Mouse (Mus musculus) heart, postnatal 0 days (tissue): Measurements from ENCODE around the gene Ccdc103. TPM values are rescaled to one million over a fixed set of nuclear protein-coding genes. Genes with fewer than 3 reads are reported as not detected.

Experiments used
- ATAC-seq: fragments of 200-750 bp; cut with Nextera tagmentation; 2 replicates; pipeline ENCODE4 v1.8.0; 2017; ENCODE audit warnings: low read depth, moderate number of reproducible peaks, moderate library complexity; ENCODE audit not compliant: insufficient read depth
- DNase-seq: peaks from one replicate; pipeline ENCODE4 v3.0.0-alpha.2; 2016; ENCODE audit warnings: low spot score
- H3K27ac ChIP-seq: fragments of 300-500 bp; sonication (generic); 2 replicates; pipeline ENCODE4 v1.5.1; 2014; ENCODE audit warnings: low read depth, mild to moderate bottlenecking
- H3K27me3 ChIP-seq: fragments of 300-500 bp; sonication (generic); 2 replicates; pipeline ENCODE4 v1.6.1; 2014; ENCODE audit warnings: low read length, mixed read lengths; ENCODE audit not compliant: control insufficient read depth, insufficient read depth
- H3K36me3 ChIP-seq: fragments of 300-500 bp; sonication (generic); replicated peaks from 2 replicates; pipeline ENCODE4 v1.6.1; 2014; ENCODE audit warnings: low read length, mixed read lengths; ENCODE audit not compliant: control insufficient read depth, insufficient read depth
- H3K4me1 ChIP-seq: fragments of 300-500 bp; sonication (generic); 2 replicates; pipeline ENCODE4 v1.6.1; 2014; ENCODE audit warnings: antibody characterized with exemption; ENCODE audit not compliant: control insufficient read depth, insufficient read depth
- H3K4me2 ChIP-seq: fragments of 300-500 bp; sonication (generic); 2 replicates; pipeline ENCODE4 v1.6.1; 2014; ENCODE audit warnings: low read depth, mild to moderate bottlenecking, low read length, moderate library complexity
- H3K4me3 ChIP-seq: fragments of 300-500 bp; sonication (generic); 2 replicates; pipeline ENCODE4 v1.5.1; 2014; ENCODE audit warnings: low read depth, low read length
- H3K9ac ChIP-seq: fragments of 300-500 bp; sonication (generic); replicated peaks from 2 replicates; pipeline ENCODE4 v1.6.1; 2014; ENCODE audit warnings: low read depth, low read length, mixed read lengths
- H3K9me3 ChIP-seq: fragments of 300-500 bp; sonication (generic); replicated peaks from 2 replicates; pipeline ENCODE4 v1.6.1; 2016; ENCODE audit warnings: low read length; ENCODE audit not compliant: control insufficient read depth
- CTCF ChIP-seq: IDR thresholded peaks from 2 replicates; pipeline ENCODE4 v1.5.1; 2016; ENCODE audit warnings: antibody characterized with exemption, control low read depth, low read depth
- EP300 ChIP-seq: IDR thresholded peaks from 2 replicates; pipeline ENCODE4 v1.6.1; 2016; ENCODE audit warnings: antibody characterized with exemption, low read depth
- WGBS: fragments of 180-500 bp; shearing (Covaris S2); extraction: QIAGEN DNeasy Blood & Tissue Kit; methylation state at CpG from one replicate; pipeline ENCODE4 v1.1.7; 2014; 5-methylcytosine and 5-hydroxymethylcytosine counted together
- polyA plus RNA-seq: library from polyadenylated mRNA; unstranded; fragments of >200 nt; fragmentation: Nextera tagmentation; extraction: Ambion mirVana; gene quantifications from 2 replicates; pipeline ENCODE4 v1.2.1, GENCODE M21; 2015
- total RNA-seq: library from RNA; depleted of rRNA; stranded (reverse); fragments of >200 nt; gene quantifications from 2 replicates; pipeline ENCODE4 v1.2.3, GENCODE M21; 2014; ENCODE audit warnings: low replicate concordance

Ccdc103 gene
- total and polyA plus RNA-seq, 2 experiments from 2014 or later: 0.66 TPM; not detected in 1

GRCm38 (mm10) chr11:102855941-102856340, 25.1 kb upstream of the Ccdc103 start:
- Histone ChIP-seq H3K27me3 (no peaks in the 10 kb centered on the region), H3K9me3 (no peaks in the 10 kb centered on the region), H3K4me3 (no peak overlapping the region), H3K4me2 (no peak overlapping the region), H3K36me3 (peaks cover 81% of the 10 kb centered on the region), H3K27ac (no peak overlapping the region), H3K4me1 (no peaks in the 10 kb centered on the region), H3K9ac (no peak overlapping the region)
- TF ChIP-seq CTCF (no peak), EP300 (no peak)
- ATAC-seq (no peak), DNase-seq (no peak)
- 83% methylated on average over 6 of the region's 6 CpGs for WGBS

GRCm38 (mm10) chr11:102858951-102859350, 22.1 kb upstream of the Ccdc103 start:
- no peak overlapping the region for H3K4me3 ChIP-seq
- no peak for DNase-seq
- no peak overlapping the region for H3K9ac ChIP-seq
- TF ChIP-seq CTCF: no peak
- TF ChIP-seq EP300: no peak
- 90% methylated on average over 11 of the region's 11 CpGs for WGBS
- H3K36me3 ChIP-seq: peaks cover 82% of the 10 kb centered on the region
- H3K27ac ChIP-seq: no peak overlapping the region
- ATAC-seq: no peak
- H3K4me1 ChIP-seq: no peaks in the 10 kb centered on the region
- H3K9me3 ChIP-seq: no peaks in the 10 kb centered on the region
- H3K4me2 ChIP-seq: no peak overlapping the region
- H3K27me3 ChIP-seq: no peaks in the 10 kb centered on the region

- TF ChIP-seq EP300: no peak
- TF ChIP-seq CTCF: no peak
- ATAC-seq: no peak
- no peaks in the 10 kb centered on the region for H3K9me3 ChIP-seq
- no peak overlapping the region for H3K9ac ChIP-seq
- 86% methylated on average over 8 of the region's 8 CpGs for WGBS
- H3K27ac ChIP-seq: no peak overlapping the region
- no peaks in the 10 kb centered on the region for H3K4me1 ChIP-seq
- DNase-seq: no peak
- H3K4me3 ChIP-seq: no peak overlapping the region
- H3K36me3 ChIP-seq: peaks cover 78% of the 10 kb centered on the region
- H3K27me3 ChIP-seq: no peaks in the 10 kb centered on the region
- H3K4me2 ChIP-seq: no peak overlapping the region
Measured at GRCm38 (mm10) chr11:102859933-102860332, 21.1 kb upstream of the Ccdc103 start.

- ATAC-seq: no peak
Measured at GRCm38 (mm10) chr11:102864272-102864671, 16.7 kb upstream of the Ccdc103 start.

GRCm38 (mm10) chr11:102874801-102875334, 6.1 kb upstream of the Ccdc103 start:
- H3K4me2 ChIP-seq: no peak overlapping the region
- peaks cover 52% of the 10 kb centered on the region for H3K36me3 ChIP-seq
- no peaks in the 10 kb centered on the region for H3K9me3 ChIP-seq
- 0 out of 2 replicates have a peak, but pooled peaks cover under 1% of the 10 kb centered on the region for H3K4me1 ChIP-seq
- no peaks in the 10 kb centered on the region for H3K27me3 ChIP-seq
- no peak overlapping the region for H3K4me3 ChIP-seq
- no peak overlapping the region for H3K9ac ChIP-seq
- WGBS: 75% methylated on average over 7 of the region's 7 CpGs
- H3K27ac ChIP-seq: no peak overlapping the region
- TF ChIP-seq EP300 (no peak), CTCF (no peak)
- ATAC-seq (no peak), DNase-seq (no peak)

More at GRCm38 (mm10) chr11:102864272-102864671, 16.7 kb upstream of the Ccdc103 start:
- H3K4me3 ChIP-seq: no peak overlapping the region
- peak; percentile 71 for DNase-seq
- H3K9me3 ChIP-seq: no peaks in the 10 kb centered on the region
- H3K27me3 ChIP-seq: no peaks in the 10 kb centered on the region
- TF ChIP-seq EP300 (no peak), CTCF (peak; percentile 69)
- H3K9ac ChIP-seq: no peak overlapping the region
- H3K4me1 ChIP-seq: no peaks in the 10 kb centered on the region
- H3K27ac ChIP-seq: no peak overlapping the region
- H3K36me3 ChIP-seq: peaks cover 78% of the 10 kb centered on the region
- 20% methylated on average over 4 of the region's 4 CpGs for WGBS
- H3K4me2 ChIP-seq: no peak overlapping the region

- WGBS: 89% methylated on average over 2 of the region's 2 CpGs
- Histone ChIP-seq H3K36me3 (peaks cover 33% of the 10 kb centered on the region), H3K9ac (no peak overlapping the region), H3K9me3 (no peaks in the 10 kb centered on the region), H3K4me3 (no peak overlapping the region), H3K27ac (no peak overlapping the region), H3K4me1 (peaks cover 16% of the 10 kb centered on the region), H3K27me3 (no peaks in the 10 kb centered on the region), H3K4me2 (no peak overlapping the region)
- TF ChIP-seq EP300 (no peak), CTCF (no peak)
- ATAC-seq (no peak), DNase-seq (no peak)
Measured at GRCm38 (mm10) chr11:102879558-102879957, 1.4 kb upstream of the Ccdc103 start.
